Mouse (Mus musculus): ENCODE measurements around the gene Itgb3.
"Not testable (repeated sequence)": the region's sequence is repeated elsewhere in the genome, so short reads cannot be mapped to it uniquely, and the experiment has no call there.

GRCm38 (mm10) chr11:104570515-104570914, 37.3 kb upstream of the Itgb3 start:
- TF ChIP-seq CTCF, EP300 (IDR thresholded peaks at IDR 0.05; ENCODE audit: low read depth): not testable (repeated sequence)

Measured in liver, postnatal 0 days (tissue).